Mouse (Mus musculus) ovary, postnatal 10 days (tissue): ENCODE results near the gene Gpd1.

Experiments
- DNase-seq: peaks from one replicate; pipeline ENCODE4 v3.0.0; 2022; ENCODE audit warnings: low spot score

The Gpd1 gene

GRCm38 (mm10) chr15:99717386-99718334 lies at the start of gene Gpd1:
Gene Gpd1 (plus strand): TSS chr15:99717515.
- DNase-seq: no peak

- DNase-seq: no peak
Measured at GRCm38 (mm10) chr15:99667544-99667943, 49.8 kb upstream of the Gpd1 start.

- DNase-seq: peak; percentile 51
Measured at GRCm38 (mm10) chr15:99668881-99669280, 48.4 kb upstream of the Gpd1 start.

GRCm38 (mm10) chr15:99669392-99669791 lies 47.9 kb upstream of the Gpd1 start:
- DNase-seq: no peak

- DNase-seq: peak; percentile 36
Measured at GRCm38 (mm10) chr15:99670154-99670821, 47.0 kb upstream of the Gpd1 start, which contains the start of gene Asic1. Gene Asic1 (plus strand): TSS chr15:99670368.

GRCm38 (mm10) chr15:99670964-99671670 lies 46.2 kb upstream of the Gpd1 start:
- DNase-seq: no peak

GRCm38 (mm10) chr15:99671783-99672182 lies 45.5 kb upstream of the Gpd1 start:
- no peak for DNase-seq

- no peak for DNase-seq
Measured at GRCm38 (mm10) chr15:99674866-99675265, 42.4 kb upstream of the Gpd1 start.

- DNase-seq: no peak
Measured at GRCm38 (mm10) chr15:99677089-99677488, 40.2 kb upstream of the Gpd1 start.

GRCm38 (mm10) chr15:99678063-99678800 lies 39.1 kb upstream of the Gpd1 start:
- no peak for DNase-seq

- DNase-seq: no peak
Measured at GRCm38 (mm10) chr15:99679008-99679407, 38.3 kb upstream of the Gpd1 start.

GRCm38 (mm10) chr15:99682880-99683279 lies 34.4 kb upstream of the Gpd1 start:
- no peak for DNase-seq

- no peak for DNase-seq
Measured at GRCm38 (mm10) chr15:99684156-99684555, 33.2 kb upstream of the Gpd1 start.

- DNase-seq: no peak
Measured at GRCm38 (mm10) chr15:99688712-99689111, 28.6 kb upstream of the Gpd1 start.

GRCm38 (mm10) chr15:99690924-99691323 lies 26.4 kb upstream of the Gpd1 start:
- no peak for DNase-seq

GRCm38 (mm10) chr15:99691976-99692375 lies 25.3 kb upstream of the Gpd1 start:
- no peak for DNase-seq

GRCm38 (mm10) chr15:99697309-99697708 lies 20.0 kb upstream of the Gpd1 start:
- DNase-seq: no peak

GRCm38 (mm10) chr15:99698533-99699085 lies 18.7 kb upstream of the Gpd1 start:
- no peak for DNase-seq

- no peak for DNase-seq
Measured at GRCm38 (mm10) chr15:99699715-99700114, 17.6 kb upstream of the Gpd1 start.

- no peak for DNase-seq
Measured at GRCm38 (mm10) chr15:99700219-99701106, 16.9 kb upstream of the Gpd1 start.
